Mouse (Mus musculus): Measurements from ENCODE around the gene Gcnt2.

GRCm38 (mm10) chr13:40845951-40846350 is 13.6 kb upstream of the Gcnt2 start:
- TF ChIP-seq GATA1 (IDR thresholded peaks at IDR 0.05; ENCODE audit: low read length) (no peak), TAL1 (IDR thresholded peaks at IDR 0.05; ENCODE audit: low read length) (no peak)

All from erythroblast, embryonic 14.5 days (primary cell).